Mouse (Mus musculus) spleen, adult 2 months (tissue): ENCODE data around the gene Csta1. TPM values are rescaled to one million over a fixed set of nuclear protein-coding genes. Genes with fewer than 3 reads are reported as not detected.
"Not testable (repeated sequence)": the region's sequence is repeated elsewhere in the genome, so short reads cannot be mapped to it uniquely, and the experiment has no call there.

Source experiments
- DNase-seq, 2 experiments: peaks; one replicate each; pipeline versions ENCODE4 v3.0.0 to v3.0.0-alpha.2; 2012 to 2021; ENCODE audit warnings: low spot score in 2 of 2, low read depth in 1 of 2
- H3K27ac ChIP-seq: fragments of 200-500 bp; 2 replicates; pipeline ENCODE4 v1.5.1; 2012; ENCODE audit warnings: low read length, inconsistent platforms; ENCODE audit not compliant: insufficient read depth
- H3K27me3 ChIP-seq: fragments of 200-500 bp; 2 replicates; pipeline ENCODE4 v1.6.1; 2012; ENCODE audit warnings: mild to moderate bottlenecking, moderate library complexity, low read length, inconsistent platforms; ENCODE audit not compliant: control insufficient read depth, insufficient read depth
- H3K36me3 ChIP-seq: fragments of 200-500 bp; 2 replicates; pipeline ENCODE4 v1.6.1; 2012; ENCODE audit warnings: mild to moderate bottlenecking, low read length, inconsistent platforms; ENCODE audit not compliant: control insufficient read depth, insufficient read depth
- H3K4me1 ChIP-seq: fragments of 200-500 bp; 2 replicates; pipeline ENCODE4 v1.6.1; 2011; ENCODE audit warnings: inconsistent platforms; ENCODE audit not compliant: control insufficient read depth, insufficient read depth, insufficient read length
- H3K4me3 ChIP-seq: fragments of 200-500 bp; 2 replicates; pipeline ENCODE4 v1.5.1; 2011; ENCODE audit warnings: mild to moderate bottlenecking, inconsistent platforms; ENCODE audit not compliant: insufficient read depth, insufficient read length; ENCODE audit errors: extremely low read depth
- CTCF ChIP-seq: fragments of 200-500 bp; IDR thresholded peaks from 2 replicates; pipeline ENCODE4 v1.5.1; 2011; ENCODE audit warnings: mild to moderate bottlenecking, inconsistent platforms; ENCODE audit not compliant: insufficient read depth, insufficient read length, insufficient replicate concordance; ENCODE audit errors: extremely low read depth
- POLR2A ChIP-seq: fragments of 200-500 bp; IDR thresholded peaks from 2 replicates; pipeline ENCODE4 v1.6.1; 2011; ENCODE audit warnings: low read depth, low read length, inconsistent platforms
- WGBS: fragments of 180-500 bp; shearing (Covaris S2); methylation state at CpG from one replicate; pipeline ENCODE4 v1.1.7; 2018; 5-methylcytosine and 5-hydroxymethylcytosine counted together
- polyA plus RNA-seq: library from polyadenylated mRNA; depleted of rRNA; stranded (reverse); fragments of >200 nt; gene quantifications from 2 replicates; pipeline ENCODE4 v1.2.3, GENCODE M21; 2012

Csta1 gene
- polyA plus RNA-seq, 1 experiment: not detected

- no peaks in the 10 kb centered on the region for H3K4me1 ChIP-seq
Measured at GRCm38 (mm10) chr16:36102211-36102610, 28.8 kb downstream of the Csta1 start.

GRCm38 (mm10) chr16:36101526-36101925 lies 29.5 kb downstream of the Csta1 start:
- no peak for DNase-seq
- WGBS: 85% methylated on average over 1 of the region's 1 CpGs
- Histone ChIP-seq H3K4me1 (no peaks in the 10 kb centered on the region), H3K27me3 (no peaks in the 10 kb centered on the region), H3K36me3 (no peaks in the 10 kb centered on the region), H3K27ac (no peak overlapping the region), H3K4me3 (no peak overlapping the region)
- TF ChIP-seq CTCF (no peak), POLR2A (no peak)

More at GRCm38 (mm10) chr16:36102211-36102610, 28.8 kb downstream of the Csta1 start:
- H3K27ac ChIP-seq: no peak overlapping the region
- TF ChIP-seq POLR2A: no peak
- TF ChIP-seq CTCF: no peak
- no peaks in the 10 kb centered on the region for H3K36me3 ChIP-seq
- no peak overlapping the region for H3K4me3 ChIP-seq
- no peaks in the 10 kb centered on the region for H3K27me3 ChIP-seq
- 83% methylated on average over 1 of the region's 1 CpGs for WGBS
- no peak for DNase-seq

DNA sequence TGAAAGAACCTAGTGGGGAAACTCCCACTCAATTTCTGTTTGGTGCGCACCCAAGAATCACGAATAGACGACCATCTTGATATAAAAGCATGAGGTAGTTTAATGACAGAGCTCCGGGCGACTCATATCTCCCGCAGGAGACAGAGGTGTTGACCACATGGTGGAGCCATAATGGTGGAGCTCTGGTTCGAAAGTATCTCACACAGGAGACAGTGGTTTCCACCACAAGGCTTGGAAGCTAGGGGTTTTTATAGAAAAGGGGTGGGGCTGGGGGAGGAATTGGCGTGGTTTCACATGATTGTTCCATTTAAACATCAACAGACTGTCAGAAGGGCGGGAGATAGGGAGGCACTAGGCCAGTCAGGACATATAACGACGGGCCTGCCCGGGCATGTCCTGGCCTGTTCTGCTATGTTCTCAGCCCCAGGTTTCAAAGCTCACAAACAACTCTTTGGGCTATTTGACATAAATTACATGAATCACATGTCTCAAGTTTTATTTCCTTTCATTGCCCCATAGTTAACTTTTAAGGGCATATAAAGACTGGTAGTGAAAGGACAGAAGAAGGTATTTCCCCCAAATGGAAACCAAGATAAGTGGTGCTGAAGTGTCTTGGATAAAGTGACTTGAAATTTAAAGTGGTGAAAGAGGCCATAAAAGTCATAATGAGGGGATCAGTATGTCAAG lies 33.1 kb downstream of the Csta1 start:
- 91% methylated on average over 12 of the region's 12 CpGs for WGBS
- H3K4me1 ChIP-seq, H3K27me3 ChIP-seq, H3K36me3 ChIP-seq, H3K27ac ChIP-seq, H3K4me3 ChIP-seq, DNase-seq: not testable (repeated sequence)

- DNase-seq: no peak
- Histone ChIP-seq H3K27me3 (no peaks in the 10 kb centered on the region), H3K4me3 (no peak overlapping the region), H3K27ac (no peak overlapping the region), H3K4me1 (no peaks in the 10 kb centered on the region), H3K36me3 (peaks cover 7% of the 10 kb centered on the region; the same call in 1 of the 2 replicates)
- no peak for TF ChIP-seq CTCF
- TF ChIP-seq POLR2A: no peak
- WGBS: 91% methylated on average over 3 of the region's 3 CpGs
Measured at GRCm38 (mm10) chr16:36094079-36094478, 37.0 kb downstream of the Csta1 start.

DNA sequence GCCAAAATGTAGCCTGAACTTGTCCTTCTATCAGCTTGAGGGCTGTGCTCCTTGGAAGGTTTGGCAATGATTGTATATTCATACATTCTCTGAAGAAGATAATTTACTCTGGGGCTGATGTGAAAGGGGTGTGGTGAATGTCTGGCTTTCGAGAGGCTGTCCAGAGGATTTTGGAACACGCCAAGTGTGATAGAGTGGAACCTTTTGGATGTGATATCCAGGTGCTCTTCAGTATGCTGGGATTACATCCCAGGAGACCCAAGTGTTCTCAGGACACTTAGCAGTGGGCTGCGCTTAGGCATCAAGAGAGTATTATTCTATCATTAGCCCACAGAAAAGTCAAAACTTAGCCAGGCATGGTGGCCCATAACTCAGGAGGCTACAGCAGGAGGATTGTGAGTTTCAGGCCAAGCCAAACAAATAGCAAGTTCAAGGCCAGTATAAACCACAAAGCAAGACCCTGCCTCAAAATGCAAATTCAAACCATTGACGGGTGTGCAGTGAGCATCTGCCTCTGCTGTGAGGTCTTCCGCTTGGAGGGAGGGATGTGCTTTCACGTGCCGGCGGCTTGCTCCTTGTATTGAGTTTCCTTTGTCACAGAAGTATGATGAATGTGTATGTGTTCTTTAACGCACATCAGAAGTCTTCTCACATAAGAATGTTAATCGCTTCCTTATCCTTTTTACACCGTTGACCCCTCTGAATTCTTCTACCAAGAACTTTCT lies 40.1 kb downstream of the Csta1 start:
- WGBS: 95% methylated on average over 11 of the region's 11 CpGs
- H3K4me1 ChIP-seq: no peaks in the 10 kb centered on the region
- no peak overlapping the region for H3K4me3 ChIP-seq
- no peaks in the 10 kb centered on the region for H3K27me3 ChIP-seq
- no peak overlapping the region for H3K27ac ChIP-seq
- H3K36me3 ChIP-seq: peaks cover 7% of the 10 kb centered on the region; the same call in 1 of the 2 replicates
- no peak for DNase-seq
- no peak for TF ChIP-seq CTCF
- no peak for TF ChIP-seq POLR2A

- 84% methylated on average over 8 of the region's 8 CpGs for WGBS
- DNase-seq: no peak
- no peak for TF ChIP-seq POLR2A
- TF ChIP-seq CTCF: no peak
- Histone ChIP-seq H3K36me3 (peaks cover 9% of the 10 kb centered on the region; the same call in 1 of the 2 replicates), H3K4me3 (no peak overlapping the region), H3K4me1 (no peaks in the 10 kb centered on the region), H3K27me3 (no peaks in the 10 kb centered on the region), H3K27ac (no peak overlapping the region)
Measured at GRCm38 (mm10) chr16:36089850-36090616, 41.0 kb downstream of the Csta1 start.

DNA sequence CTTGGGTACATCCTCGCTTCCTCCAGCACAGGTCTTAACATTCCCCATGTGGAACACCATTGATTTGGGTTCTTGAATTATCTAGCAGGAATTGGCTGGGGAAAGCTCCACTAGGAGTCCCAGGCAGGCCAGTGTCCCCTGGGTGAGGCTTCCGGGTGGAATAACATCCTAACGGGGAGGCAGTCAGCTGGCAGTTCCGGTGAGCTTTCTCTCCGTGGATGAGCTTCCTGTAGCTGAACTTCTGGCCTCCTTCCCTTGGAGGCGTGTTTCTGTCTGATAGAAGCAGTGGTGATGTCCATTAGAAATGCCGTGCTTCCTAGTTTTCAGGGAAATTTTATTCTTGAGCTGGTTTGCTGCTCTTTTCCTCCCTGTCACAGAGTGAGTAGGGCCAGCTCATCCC lies 42.0 kb downstream of the Csta1 start:
- WGBS: 94% methylated on average over 7 of the region's 7 CpGs
- Histone ChIP-seq H3K4me3 (no peak overlapping the region), H3K27ac (no peak overlapping the region), H3K36me3 (peaks cover 9% of the 10 kb centered on the region; the same call in 1 of the 2 replicates), H3K4me1 (no peaks in the 10 kb centered on the region), H3K27me3 (no peaks in the 10 kb centered on the region)
- TF ChIP-seq CTCF (no peak), POLR2A (no peak)
- no peak for DNase-seq
